Mouse (Mus musculus): ENCODE measurements around the gene Zc3h12d. TPM values are rescaled to one million over a fixed set of nuclear protein-coding genes. Genes with fewer than 3 reads are reported as not detected.

Zc3h12d gene
- polyA plus RNA-seq, 1 experiment from 2014 or later = 0.12 TPM

GRCm38 (mm10) chr10:7824663-7825280 lies 7.5 kb upstream of the Zc3h12d start:
- Histone ChIP-seq H3K9me3 (no peaks in the 10 kb centered on the region), H3K27me3 (ENCODE audit: insufficient read depth, poor library complexity, severe bottlenecking) (no peaks in the 10 kb centered on the region), H3K4me1 (replicated peaks) (no peaks in the 10 kb centered on the region), H3K36me3 (peaks cover 60% of the 10 kb centered on the region), H3K27ac (no peak overlapping the region), H3K4me3 (no peak overlapping the region)
- no peak for DNase-seq (ENCODE audit: low spot score)
- WGBS = 93% methylated on average over 9 of the region's 9 CpGs

DNA sequence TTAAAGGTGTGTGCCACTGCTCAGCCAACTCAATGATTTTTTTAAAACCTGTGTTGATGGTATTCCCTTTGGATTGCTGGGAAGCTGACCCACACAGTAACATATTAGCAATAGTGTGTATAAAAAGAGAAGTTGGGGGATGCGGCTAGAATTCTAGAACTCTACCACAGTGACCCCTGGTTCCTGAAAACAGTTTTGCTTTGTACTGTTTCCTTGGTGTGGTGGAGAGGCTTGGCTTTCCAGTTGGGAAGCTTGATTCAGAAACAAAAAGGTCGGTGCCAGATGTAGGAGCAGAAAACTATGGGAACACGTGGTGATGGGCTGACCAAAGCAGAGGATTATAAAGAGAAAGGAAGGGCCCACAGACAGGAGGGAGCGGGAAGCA lies 7.0 kb upstream of the Zc3h12d start:
- no peak overlapping the region for H3K27ac ChIP-seq
- no peaks in the 10 kb centered on the region for H3K9me3 ChIP-seq
- no peaks in the 10 kb centered on the region for H3K27me3 ChIP-seq (ENCODE audit: insufficient read depth, poor library complexity, severe bottlenecking)
- DNase-seq (ENCODE audit: low spot score) = no peak
- WGBS = 89% methylated on average over 4 of the region's 4 CpGs
- H3K4me3 ChIP-seq = no peak overlapping the region
- peaks cover 56% of the 10 kb centered on the region for H3K36me3 ChIP-seq
- H3K4me1 ChIP-seq (replicated peaks) = no peaks in the 10 kb centered on the region

DNA sequence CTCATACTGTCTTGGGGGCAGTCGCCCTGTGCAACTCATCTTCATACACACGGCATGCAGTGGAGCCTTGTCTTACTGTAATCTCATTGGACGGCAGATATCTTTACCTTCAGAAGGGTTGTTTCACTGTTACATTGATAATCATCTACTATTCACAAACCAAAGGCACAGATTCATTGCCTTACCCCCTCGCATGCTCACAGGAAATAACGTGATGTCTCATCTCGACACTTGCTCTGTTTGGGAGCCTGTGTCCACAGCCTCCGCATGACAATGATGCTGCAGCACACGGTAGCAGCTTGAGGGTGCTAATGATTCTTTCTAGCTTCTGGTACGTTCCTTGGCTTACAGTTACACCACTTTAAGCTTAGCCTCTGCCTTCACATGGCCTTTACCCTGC lies 6.2 kb upstream of the Zc3h12d start:
- 93% methylated on average over 9 of the region's 9 CpGs for WGBS
- H3K9me3 ChIP-seq = no peaks in the 10 kb centered on the region
- no peak overlapping the region for H3K27ac ChIP-seq
- no peak overlapping the region for H3K4me3 ChIP-seq
- no peaks in the 10 kb centered on the region for H3K27me3 ChIP-seq (ENCODE audit: insufficient read depth, poor library complexity, severe bottlenecking)
- peaks cover 47% of the 10 kb centered on the region for H3K36me3 ChIP-seq
- DNase-seq (ENCODE audit: low spot score) = no peak
- no peaks in the 10 kb centered on the region for H3K4me1 ChIP-seq (replicated peaks)

- WGBS = 81% methylated on average over 9 of the region's 9 CpGs
- Histone ChIP-seq H3K27me3 (ENCODE audit: insufficient read depth, poor library complexity, severe bottlenecking) (peaks cover 5% of the 10 kb centered on the region; the same call in 1 of the 2 replicates), H3K9me3 (no peaks in the 10 kb centered on the region), H3K4me3 (no peak overlapping the region), H3K36me3 (no peaks in the 10 kb centered on the region), H3K27ac (no peak overlapping the region), H3K4me1 (replicated peaks) (peaks cover 11% of the 10 kb centered on the region)
- no peak for DNase-seq (ENCODE audit: low spot score)
Measured at GRCm38 (mm10) chr10:7833377-7834165, 1.3 kb downstream of the Zc3h12d start.

GRCm38 (mm10) chr10:7834671-7835225 lies 2.5 kb downstream of the Zc3h12d start:
- Histone ChIP-seq H3K27me3 (ENCODE audit: insufficient read depth, poor library complexity, severe bottlenecking) (peaks cover 5% of the 10 kb centered on the region; the same call in 1 of the 2 replicates), H3K4me1 (replicated peaks) (peaks cover 11% of the 10 kb centered on the region), H3K27ac (no peak overlapping the region), H3K9me3 (no peaks in the 10 kb centered on the region), H3K36me3 (no peaks in the 10 kb centered on the region), H3K4me3 (no peak overlapping the region)
- 81% methylated on average over 10 of the region's 10 CpGs for WGBS
- no peak for DNase-seq (ENCODE audit: low spot score)

DNA sequence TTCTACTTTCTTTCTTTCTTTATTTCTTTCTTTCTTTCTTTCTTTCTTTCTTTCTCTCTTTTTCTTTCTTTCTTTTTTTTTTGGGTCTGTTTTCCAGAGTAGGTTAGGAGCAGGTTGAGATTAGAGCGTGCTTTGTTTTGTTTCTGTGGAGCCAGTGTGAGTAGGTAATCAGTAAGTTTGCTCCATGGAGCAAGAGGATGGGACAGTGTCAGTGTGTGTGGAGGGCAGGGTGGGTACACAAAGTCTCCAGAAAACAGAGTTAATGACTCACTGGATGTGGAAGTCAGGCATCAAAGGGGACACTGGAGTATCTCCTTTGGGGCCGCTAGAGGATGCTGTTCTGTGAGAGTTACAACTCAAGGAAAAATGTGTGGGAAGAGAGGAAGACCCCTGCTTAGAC lies 4.6 kb downstream of the Zc3h12d start:
- no peak for DNase-seq (ENCODE audit: low spot score)
- H3K9me3 ChIP-seq = no peaks in the 10 kb centered on the region
- H3K4me1 ChIP-seq (replicated peaks) = peaks cover 9% of the 10 kb centered on the region
- no peak overlapping the region for H3K4me3 ChIP-seq
- peaks cover 5% of the 10 kb centered on the region; the same call in 1 of the 2 replicates for H3K27me3 ChIP-seq (ENCODE audit: insufficient read depth, poor library complexity, severe bottlenecking)
- 72% methylated on average over 2 of the region's 2 CpGs for WGBS
- no peak overlapping the region for H3K27ac ChIP-seq
- no peaks in the 10 kb centered on the region for H3K36me3 ChIP-seq

DNA sequence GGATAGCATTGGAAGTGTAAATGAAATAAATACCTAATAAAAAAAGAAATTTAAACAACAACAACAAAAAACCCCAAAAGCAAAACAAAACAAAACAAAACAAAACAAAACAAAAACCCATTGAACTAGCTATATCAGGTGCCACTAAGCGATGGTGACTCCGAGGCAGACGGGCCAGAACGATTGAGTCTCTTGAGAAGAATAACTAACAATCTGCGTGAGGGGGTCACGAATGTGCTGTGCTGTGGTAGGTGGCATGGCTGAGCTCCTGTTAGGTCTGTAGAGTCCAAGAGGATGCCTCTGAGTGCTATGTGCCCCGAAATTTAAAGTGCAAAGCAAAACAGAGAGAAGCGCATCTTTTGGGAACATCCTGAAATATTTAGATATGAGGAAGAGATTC lies 5.2 kb downstream of the Zc3h12d start:
- H3K27me3 ChIP-seq (ENCODE audit: insufficient read depth, poor library complexity, severe bottlenecking) = peaks cover 5% of the 10 kb centered on the region; the same call in 1 of the 2 replicates
- no peak for DNase-seq (ENCODE audit: low spot score)
- no peaks in the 10 kb centered on the region for H3K36me3 ChIP-seq
- WGBS = 90% methylated on average over 8 of the region's 8 CpGs
- H3K4me1 ChIP-seq (replicated peaks) = peaks cover 3% of the 10 kb centered on the region
- H3K27ac ChIP-seq = no peak overlapping the region
- H3K4me3 ChIP-seq = no peak overlapping the region
- no peaks in the 10 kb centered on the region for H3K9me3 ChIP-seq

DNA sequence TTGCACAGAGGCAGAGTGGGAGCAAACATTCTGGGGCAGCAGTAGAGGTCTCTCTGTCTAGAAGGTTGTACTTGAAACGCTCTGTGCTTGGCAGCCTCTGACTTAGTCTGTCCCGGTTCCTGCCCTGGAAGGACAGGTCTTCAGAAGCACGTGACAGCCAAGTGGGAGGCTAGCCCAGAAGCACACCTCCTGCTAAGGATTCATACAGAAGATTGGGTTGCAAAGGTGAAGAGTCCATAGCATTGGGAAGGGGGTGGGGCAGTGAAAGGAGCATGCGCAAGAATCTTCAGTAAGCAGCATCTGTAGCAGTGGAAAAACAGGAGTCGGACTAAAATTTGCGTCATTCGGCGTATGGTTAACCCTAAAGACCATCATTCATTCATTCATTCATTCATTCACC lies 5.8 kb downstream of the Zc3h12d start:
- Histone ChIP-seq H3K4me3 (no peak overlapping the region), H3K27ac (no peak overlapping the region), H3K36me3 (no peaks in the 10 kb centered on the region), H3K9me3 (no peaks in the 10 kb centered on the region), H3K4me1 (replicated peaks) (no peaks in the 10 kb centered on the region), H3K27me3 (ENCODE audit: insufficient read depth, poor library complexity, severe bottlenecking) (no peaks in the 10 kb centered on the region)
- 95% methylated on average over 8 of the region's 8 CpGs for WGBS
- DNase-seq (ENCODE audit: low spot score) = no peak

- Histone ChIP-seq H3K4me3 (no peak overlapping the region), H3K9me3 (no peaks in the 10 kb centered on the region), H3K27ac (no peak overlapping the region), H3K36me3 (no peaks in the 10 kb centered on the region), H3K27me3 (ENCODE audit: insufficient read depth, poor library complexity, severe bottlenecking) (no peaks in the 10 kb centered on the region), H3K4me1 (replicated peaks) (no peaks in the 10 kb centered on the region)
- DNase-seq (ENCODE audit: low spot score) = no peak
- WGBS = 87% methylated on average over 5 of the region's 5 CpGs
Measured at GRCm38 (mm10) chr10:7838874-7839421, 6.7 kb downstream of the Zc3h12d start.

DNA sequence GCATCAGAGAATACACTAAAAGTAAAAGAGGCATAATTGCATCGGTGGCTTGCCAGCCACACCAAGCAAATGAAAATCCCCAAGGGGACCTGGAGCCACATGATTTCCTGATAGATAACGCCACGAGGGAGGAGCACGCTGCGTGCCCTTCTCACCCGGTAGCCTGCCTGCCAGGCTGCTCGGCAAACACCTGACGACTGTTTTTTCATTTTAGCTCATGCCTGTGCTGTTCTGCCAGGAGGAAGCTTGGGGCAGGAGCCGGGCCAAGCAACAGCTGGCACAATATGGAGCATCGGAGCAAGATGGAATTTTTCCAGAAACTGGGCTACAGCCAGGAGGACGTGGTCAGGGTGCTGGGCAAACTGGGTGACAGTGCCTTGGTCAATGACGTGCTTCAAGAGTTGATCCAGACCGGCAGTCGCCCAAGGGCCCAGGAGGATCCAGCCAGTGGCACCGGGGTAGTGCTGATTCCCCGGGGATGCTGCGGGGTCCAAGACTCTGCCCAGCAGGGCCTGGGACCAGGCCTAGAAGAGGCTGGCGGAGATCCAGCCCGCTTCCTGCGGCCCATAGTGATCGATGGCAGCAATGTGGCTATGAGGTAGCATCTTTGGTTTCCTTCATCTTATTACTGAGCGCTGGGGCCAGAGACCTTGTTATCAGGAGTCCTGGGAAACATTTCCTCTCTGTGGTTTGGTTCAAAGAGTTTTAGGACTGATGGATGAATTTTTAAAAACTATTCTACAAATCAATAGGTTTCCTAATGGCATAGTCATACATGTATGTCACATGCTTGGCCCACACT lies 7.5 kb downstream of the Zc3h12d start:
- no peaks in the 10 kb centered on the region for H3K9me3 ChIP-seq
- WGBS = 89% methylated on average over 22 of the region's 22 CpGs
- H3K4me1 ChIP-seq (replicated peaks) = no peaks in the 10 kb centered on the region
- no peak for DNase-seq (ENCODE audit: low spot score)
- no peaks in the 10 kb centered on the region for H3K27me3 ChIP-seq (ENCODE audit: insufficient read depth, poor library complexity, severe bottlenecking)
- H3K27ac ChIP-seq = no peak overlapping the region
- no peaks in the 10 kb centered on the region for H3K36me3 ChIP-seq
- no peak overlapping the region for H3K4me3 ChIP-seq

DNA sequence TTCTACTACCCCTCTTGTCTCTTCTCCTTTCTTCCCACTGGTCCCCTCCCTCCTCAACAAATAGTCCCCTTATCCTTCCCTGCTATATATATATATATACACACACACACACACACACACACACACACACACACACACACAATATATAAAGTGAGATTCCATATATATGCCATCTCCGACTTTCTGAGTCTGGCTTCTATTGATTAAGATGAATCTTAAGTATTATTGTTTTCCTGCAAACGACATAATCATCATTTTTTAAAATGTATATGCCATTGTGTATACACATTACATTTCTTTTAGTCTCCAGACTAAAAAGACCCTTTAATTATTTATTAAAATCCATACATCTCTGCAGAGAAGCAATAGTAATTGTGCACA lies 8.1 kb downstream of the Zc3h12d start:
- Histone ChIP-seq H3K9me3 (no peaks in the 10 kb centered on the region), H3K27ac (no peak overlapping the region), H3K27me3 (ENCODE audit: insufficient read depth, poor library complexity, severe bottlenecking) (no peaks in the 10 kb centered on the region), H3K36me3 (no peaks in the 10 kb centered on the region), H3K4me3 (no peak overlapping the region), H3K4me1 (replicated peaks) (no peaks in the 10 kb centered on the region)
- 84% methylated on average over 2 of the region's 2 CpGs for WGBS
- no peak for DNase-seq (ENCODE audit: low spot score)

DNA sequence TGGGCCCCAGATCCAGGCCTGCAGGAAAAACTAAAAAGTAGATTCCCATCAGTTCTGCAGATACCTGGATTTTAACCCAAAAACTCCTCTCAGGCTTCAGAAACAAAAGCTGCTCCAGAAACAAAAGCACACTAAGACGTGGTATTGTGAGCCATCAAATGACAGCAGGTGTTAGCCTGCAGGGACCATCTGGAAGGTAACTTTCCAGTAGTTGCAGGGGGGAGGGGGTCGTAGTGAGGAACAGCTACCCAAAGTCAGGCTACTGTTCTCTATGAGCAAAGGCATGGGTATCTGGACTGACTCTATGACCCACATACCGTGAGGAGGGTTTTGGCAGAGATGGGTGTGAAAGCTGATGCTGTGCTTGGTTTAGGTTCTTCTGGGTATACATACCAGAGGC lies 8.5 kb downstream of the Zc3h12d start:
- no peak for DNase-seq (ENCODE audit: low spot score)
- Histone ChIP-seq H3K27ac (no peak overlapping the region), H3K36me3 (no peaks in the 10 kb centered on the region), H3K9me3 (no peaks in the 10 kb centered on the region), H3K4me1 (replicated peaks) (no peaks in the 10 kb centered on the region), H3K27me3 (ENCODE audit: insufficient read depth, poor library complexity, severe bottlenecking) (no peaks in the 10 kb centered on the region), H3K4me3 (no peak overlapping the region)
- WGBS = 60% methylated on average over 3 of the region's 3 CpGs
